ENCODE assay signal across 8 mouse cellular contexts in the genomic region with DNA sequence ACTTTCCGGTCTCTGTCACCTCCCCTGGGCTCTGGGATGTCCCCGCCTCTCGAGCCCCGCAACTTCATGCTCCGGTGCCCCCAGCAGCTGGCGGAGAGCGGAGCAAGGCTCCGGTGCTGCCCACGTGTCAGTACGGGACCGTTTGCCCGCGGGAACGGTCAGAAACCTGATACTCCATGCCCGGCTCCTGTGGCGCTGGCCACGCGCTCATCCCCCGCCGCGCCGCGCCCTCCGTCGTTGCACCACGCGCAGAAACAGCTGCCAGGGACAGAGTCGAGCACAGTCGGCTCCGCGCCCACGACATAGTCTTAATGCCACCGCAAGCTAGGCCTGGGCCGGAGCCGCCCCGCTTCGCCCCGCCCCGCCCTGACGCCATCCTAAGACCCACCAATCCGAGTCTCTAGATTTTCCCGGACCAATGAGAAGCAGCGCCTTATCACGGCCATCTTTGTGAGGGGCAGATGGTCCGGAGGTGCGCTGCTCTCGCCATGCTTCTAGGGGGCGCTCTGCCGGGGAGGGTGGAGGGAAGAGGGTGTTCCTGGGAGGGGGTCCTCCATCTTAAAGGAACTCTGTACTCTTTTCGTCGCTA. TPM values are rescaled to one million over a fixed set of nuclear protein-coding genes. Genes with fewer than 3 reads are reported as not detected.
A peak's percentile ranks its signal among the peaks of the same experiment; 100 is the strongest.
DNase-seq lines count a peak whose midpoint lies in the region; ATAC-seq and TF ChIP-seq lines count a peak whose summit lies in the region.

No protein-coding gene starts in this region.

- H3K27ac ChIP-seq in MEL (ENCODE audit: control insufficient read depth, low read depth, low read length): peak overlapping the region; percentile 71
- peak overlapping the region; percentile 57 for H3K27ac ChIP-seq in cerebellum, adult 2 months (ENCODE audit: insufficient read depth, low read length)
- H3K27ac ChIP-seq in hindbrain, embryonic 10.5 days: peak overlapping the region; percentile 89
- peak overlapping the region; percentile 87 for H3K27ac ChIP-seq in lung, postnatal 0 days (ENCODE audit: low read length)

- H3K79me2 ChIP-seq in MEL (ENCODE audit: control insufficient read depth, insufficient read depth, low read length, poor library complexity): peaks cover 15% of the 10 kb centered on the region

- H3K4me1 ChIP-seq in MEL (ENCODE audit: control insufficient read depth in 1 of 2, insufficient read depth in 2 of 2, low read length in 2 of 2): peaks cover 0 to 15% of the 10 kb centered on the region in 2 experiments; a peak in 2 of 4 replicates
- peaks cover 4% of the 10 kb centered on the region; the same call in 1 of the 2 replicates for H3K4me1 ChIP-seq in cerebellum, adult 2 months (ENCODE audit: control insufficient read depth, insufficient read depth, low read length)
- peaks cover 43% of the 10 kb centered on the region for H3K4me1 ChIP-seq in hindbrain, embryonic 10.5 days (replicated peaks)
- 0 out of 2 replicates have a peak, but pooled peaks cover 10% of the 10 kb centered on the region for H3K4me1 ChIP-seq in lung, postnatal 0 days (ENCODE audit: insufficient read depth, low read depth, low read length)

- TF ChIP-seq CTCF in MEL (IDR thresholded peaks at IDR 0.05 in 2 of 3, conservative IDR thresholded peaks at IDR 0.05 in 1 of 3; ENCODE audit: control insufficient read depth in 1 of 3, insufficient read depth in 1 of 3, low read depth in 2 of 3, low read length in 3 of 3, poor library complexity in 1 of 3, severe bottlenecking in 1 of 3): peak; percentile 76 to 95 (median 87)
- TF ChIP-seq CTCF in cerebellum, adult 2 months (IDR thresholded peaks at IDR 0.05; ENCODE audit: borderline replicate concordance, insufficient read depth, low read depth, low read length): peak; percentile 82
- peak; percentile 83 for TF ChIP-seq CTCF in lung, postnatal 0 days (IDR thresholded peaks at IDR 0.05)

- no peak; a peak in 1 of 4 replicates for TF ChIP-seq EP300 in MEL (IDR thresholded peaks at IDR 0.05; ENCODE audit: low read depth in 1 of 2, low read length in 2 of 2)
- no peak for TF ChIP-seq EP300 in lung, postnatal 0 days (IDR thresholded peaks at IDR 0.05)

- peak; percentile 98 for DNase-seq in MEL (ENCODE audit: low read depth, low spot score)
- DNase-seq in cerebellum, adult 2 months: peak; percentile 95 to 96
- peak; percentile 97 for DNase-seq in forelimb bud, embryonic 11.5 days (ENCODE audit: low read depth, low spot score)
- DNase-seq in hindbrain, embryonic 10.5 days (ENCODE audit: low spot score): peak; percentile 97
- DNase-seq in layer of hippocampus, adult 9-11 months: peak; percentile 95
- DNase-seq in lung, postnatal 0 days (ENCODE audit: low spot score): peak; percentile 99
- DNase-seq in ovary, postnatal 14 days (ENCODE audit: low spot score): peak; percentile 94
- peak; percentile 97 for DNase-seq in thymus, postnatal 14 days

- WGBS in cerebellum, adult 2 months: under 1% methylated on average over 51 of the region's 51 CpGs
- WGBS in hindbrain, embryonic 10.5 days: under 1% methylated on average over 51 of the region's 51 CpGs
- WGBS in lung, postnatal 0 days: under 1% methylated on average over 51 of the region's 51 CpGs

- peak overlapping the region; percentile 97 for H3K9ac ChIP-seq in MEL (ENCODE audit: control insufficient read depth, low read depth, low read length, poor library complexity, severe bottlenecking)
- peak overlapping the region; percentile 77 for H3K9ac ChIP-seq in lung, postnatal 0 days (replicated peaks; ENCODE audit: low read depth)

- no peak for TF ChIP-seq RAD21 in MEL (IDR thresholded peaks at IDR 0.05; ENCODE audit: low read depth, low read length)

- H3K4me3 ChIP-seq in MEL (ENCODE audit: control insufficient read depth in 1 of 2, insufficient read depth in 1 of 2, low read depth in 2 of 2, low read length in 2 of 2): peak overlapping the region; percentile 58 to 89
- peak overlapping the region; percentile 82 for H3K4me3 ChIP-seq in cerebellum, adult 2 months (replicated peaks; ENCODE audit: insufficient read depth, low read depth, low read length)
- peak overlapping the region; percentile 73 for H3K4me3 ChIP-seq in hindbrain, embryonic 10.5 days
- H3K4me3 ChIP-seq in lung, postnatal 0 days (ENCODE audit: low read depth, low read length): peak overlapping the region; percentile 63

- peak; percentile 95 to 98 for TF ChIP-seq POLR2A in MEL (IDR thresholded peaks at IDR 0.05; ENCODE audit: control insufficient read depth in 1 of 2, insufficient read depth in 1 of 2, low read depth in 1 of 2, low read length in 2 of 2, poor library complexity in 1 of 2)
- peak; percentile 83 for TF ChIP-seq POLR2A in cerebellum, adult 2 months (IDR thresholded peaks at IDR 0.05; ENCODE audit: borderline replicate concordance, insufficient read depth, low read length)

- H3K4me2 ChIP-seq in lung, postnatal 0 days (replicated peaks; ENCODE audit: low read depth, low read length): peak overlapping the region; percentile 97

- H3K9me3 ChIP-seq in MEL (replicated peaks; ENCODE audit: insufficient read depth, low read length): no peaks in the 10 kb centered on the region
- H3K9me3 ChIP-seq in hindbrain, embryonic 10.5 days: no peaks in the 10 kb centered on the region
- H3K9me3 ChIP-seq in lung, postnatal 0 days (ENCODE audit: low read length): no peaks in the 10 kb centered on the region

- H3K36me3 ChIP-seq in MEL (ENCODE audit: control insufficient read depth in 1 of 2, insufficient read depth in 2 of 2, low read length in 2 of 2): peaks cover 0 to 10% of the 10 kb centered on the region in 2 experiments; a peak in 2 of 4 replicates
- H3K36me3 ChIP-seq in hindbrain, embryonic 10.5 days: no peaks in the 10 kb centered on the region
- no peaks in the 10 kb centered on the region for H3K36me3 ChIP-seq in lung, postnatal 0 days (ENCODE audit: insufficient read depth, low read length)

- peak; percentile 98 for ATAC-seq in lung, postnatal 0 days

- H3K27me3 ChIP-seq in MEL (ENCODE audit: control insufficient read depth in 1 of 2, insufficient read depth in 2 of 2, low read length in 2 of 2): no peaks in the 10 kb centered on the region
- H3K27me3 ChIP-seq in cerebellum, adult 2 months (ENCODE audit: control insufficient read depth, insufficient read depth, low read length): no peaks in the 10 kb centered on the region
- H3K27me3 ChIP-seq in hindbrain, embryonic 10.5 days (ENCODE audit: insufficient read depth, poor library complexity, severe bottlenecking): 0 out of 2 replicates have a peak, but pooled peaks cover 2% of the 10 kb centered on the region
- no peaks in the 10 kb centered on the region for H3K27me3 ChIP-seq in lung, postnatal 0 days (replicated peaks; ENCODE audit: insufficient read depth, low read length)

TF ChIP-seq in MEL, 35 proteins besides CTCF, POLR2A, EP300 and RAD21 (continues in another document):
- TF ChIP-seq UBTF (IDR thresholded peaks at IDR 0.05; ENCODE audit: borderline replicate concordance, insufficient read depth, low read depth, low read length) (no peak), ZMIZ1 (IDR thresholded peaks at IDR 0.05; ENCODE audit: low read depth, low read length) (peak; percentile 92), USF2 (IDR thresholded peaks at IDR 0.05; ENCODE audit: borderline replicate concordance in 1 of 2, insufficient read depth in 1 of 2, low read depth in 1 of 2, low read length in 2 of 2) (no peak), POLR2AphosphoS5 (IDR thresholded peaks at IDR 0.05; ENCODE audit: borderline replicate concordance, low read depth, low read length) (no peak), MAFK (IDR thresholded peaks at IDR 0.05; ENCODE audit: borderline replicate concordance, low read depth, low read length) (no peak), JUND (IDR thresholded peaks at IDR 0.05; ENCODE audit: low read depth, low read length) (no peak), MYC (IDR thresholded peaks at IDR 0.05; ENCODE audit: low read depth, low read length) (peak; percentile 77; the same call in 1 of the 2 replicates)

RNA-seq across cellular contexts. Expression of a gene that starts 10.0 kb away (rescaled TPM):
- total RNA-seq in MEL (2012; rRNA removed): 32.5 and 40.0 TPM in 2 replicates
- 10 to 100 TPM in 1 of 2 experiments, not detected in 1; 73.9 TPM for polyA plus RNA-seq in MEL (2012; ENCODE audit: insufficient read depth in 1 of 2, insufficient read length in 2 of 2, low read depth in 1 of 2, low replicate concordance in 2 of 2, missing spikeins in 1 of 2)
- polyA plus RNA-seq in cerebellum, adult 2 months (2012; rRNA removed): 19.2 and 19.7 TPM in 2 replicates
- 25.9 and 29.5 TPM in 2 replicates for polyA plus RNA-seq in hindbrain, embryonic 10.5 days (2016; fragmentation: Nextera tagmentation; extraction: Ambion mirVana)
- 12.6 and 15.6 TPM in 2 replicates for polyA plus RNA-seq in lung, postnatal 0 days (2015; fragmentation: Nextera tagmentation; extraction: Ambion mirVana)

RNA-seq across cellular contexts. Expression of a gene that starts 19.0 kb away (rescaled TPM):
- total RNA-seq in MEL (2012; rRNA removed): 30.9 and 37.7 TPM in 2 replicates
- polyA plus RNA-seq in MEL (2012; ENCODE audit: insufficient read depth in 1 of 2, insufficient read length in 2 of 2, low read depth in 1 of 2, low replicate concordance in 2 of 2, missing spikeins in 1 of 2): 100 to 1,000 TPM in 1 of 2 experiments, not detected in 1; 125 TPM
- 170 and 186 TPM in 2 replicates for polyA plus RNA-seq in cerebellum, adult 2 months (2012; rRNA removed)
- 121 and 125 TPM in 2 replicates for polyA plus RNA-seq in hindbrain, embryonic 10.5 days (2016; fragmentation: Nextera tagmentation; extraction: Ambion mirVana)
- 62.8 and 68.7 TPM in 2 replicates for polyA plus RNA-seq in lung, postnatal 0 days (2015; fragmentation: Nextera tagmentation; extraction: Ambion mirVana)

RNA-seq across cellular contexts. Expression of a gene that starts 26.9 kb away (rescaled TPM):
- 0.19 and 0.26 TPM in 2 replicates for total RNA-seq in MEL (2012; rRNA removed)
- under 1 TPM in 1 of 2 experiments, not detected in 1; 0.43 TPM for polyA plus RNA-seq in MEL (2012; ENCODE audit: insufficient read depth in 1 of 2, insufficient read length in 2 of 2, low read depth in 1 of 2, low replicate concordance in 2 of 2, missing spikeins in 1 of 2)
- polyA plus RNA-seq in cerebellum, adult 2 months (2012; rRNA removed): 47.0 and 53.2 TPM in 2 replicates
- 27.6 and 39.1 TPM in 2 replicates for polyA plus RNA-seq in hindbrain, embryonic 10.5 days (2016; fragmentation: Nextera tagmentation; extraction: Ambion mirVana)
- polyA plus RNA-seq in lung, postnatal 0 days (2015; fragmentation: Nextera tagmentation; extraction: Ambion mirVana): 51.8 and 53.5 TPM in 2 replicates

RNA-seq across cellular contexts. Expression of a gene that starts 46.9 kb away (rescaled TPM):
- not detected in 2 replicates for total RNA-seq in MEL (2012; rRNA removed)
- not detected for polyA plus RNA-seq in MEL (2012; ENCODE audit: insufficient read depth in 1 of 2, insufficient read length in 2 of 2, low read depth in 1 of 2, low replicate concordance in 2 of 2, missing spikeins in 1 of 2)
- 5.6 and 7.7 TPM in 2 replicates for polyA plus RNA-seq in cerebellum, adult 2 months (2012; rRNA removed)
- polyA plus RNA-seq in hindbrain, embryonic 10.5 days (2016; fragmentation: Nextera tagmentation; extraction: Ambion mirVana): 1.3 and 1.7 TPM in 2 replicates
- 0.30 TPM in 2 replicates for polyA plus RNA-seq in lung, postnatal 0 days (2015; fragmentation: Nextera tagmentation; extraction: Ambion mirVana)

RNA-seq across cellular contexts. Expression of a gene that starts 47.5 kb away (rescaled TPM):
- 0.33 and 0.73 TPM in 2 replicates for total RNA-seq in MEL (2012; rRNA removed)
- polyA plus RNA-seq in MEL (2012; ENCODE audit: insufficient read depth in 1 of 2, insufficient read length in 2 of 2, low read depth in 1 of 2, low replicate concordance in 2 of 2, missing spikeins in 1 of 2): 1 to 10 TPM in 1 of 2 experiments, not detected in 1; 1.0 TPM
- polyA plus RNA-seq in cerebellum, adult 2 months (2012; rRNA removed): 28.0 and 31.6 TPM in 2 replicates
- polyA plus RNA-seq in hindbrain, embryonic 10.5 days (2016; fragmentation: Nextera tagmentation; extraction: Ambion mirVana): 28.8 and 35.8 TPM in 2 replicates
- 118 and 130 TPM in 2 replicates for polyA plus RNA-seq in lung, postnatal 0 days (2015; fragmentation: Nextera tagmentation; extraction: Ambion mirVana)

Comparison
In these comparisons a context has a peak if more than half of its experiments do, and no peak if none do; other contexts are left out.
1. Peak in every context shown above with its lines: DNase-seq, ATAC-seq, H3K4me3 ChIP-seq and H3K27ac ChIP-seq.
2. RNA of a gene that starts 26.9 kb away (polyA plus RNA-seq): 51.8 to 53.5 TPM in lung, postnatal 0 days, 47.0 to 53.2 TPM in cerebellum, adult 2 months and 27.6 to 39.1 TPM in hindbrain, embryonic 10.5 days; 0.43 TPM in MEL; every median in the first group is over 10 times any median in the second.